Mouse (Mus musculus): Measurements from ENCODE around the gene 2310022A10Rik.

DNA sequence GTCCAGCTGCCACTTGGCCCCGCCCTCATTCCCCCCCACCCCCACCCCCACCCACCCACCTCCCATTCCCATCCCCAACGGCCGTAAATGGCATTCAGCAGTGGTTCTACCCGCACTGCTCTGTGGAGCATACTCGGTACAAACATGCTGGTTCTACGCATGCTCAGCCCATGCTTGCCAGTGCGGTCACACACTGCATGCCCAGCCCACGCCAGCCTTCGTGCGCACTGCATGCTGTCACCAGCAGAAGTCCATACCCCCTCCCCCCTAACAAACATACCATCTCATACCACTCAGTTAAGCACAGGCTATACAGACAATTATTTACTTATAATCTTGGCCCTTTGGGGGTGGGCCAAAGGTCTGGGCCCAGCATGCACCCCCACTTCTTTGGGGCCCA, 21.3 kb upstream of the 2310022A10Rik start:
- no peak for TF ChIP-seq GATA1 (IDR thresholded peaks at IDR 0.05; ENCODE audit: borderline replicate concordance, low read length)
- TF ChIP-seq FLI1 (IDR thresholded peaks at IDR 0.05; ENCODE audit: low read length) = no peak
